Mouse (Mus musculus) erythroblast, embryonic 14.5 days (primary cell): ENCODE measurements around the gene Phldb2. TPM values are rescaled to one million over a fixed set of nuclear protein-coding genes. Genes with fewer than 3 reads are reported as not detected.

Experiments used
- H3K27me3 ChIP-seq: 2 replicates; pipeline ENCODE4 v1.6.1; 2012; ENCODE audit warnings: inconsistent platforms; ENCODE audit not compliant: control insufficient read depth
- H3K36me3 ChIP-seq: 2 replicates; pipeline ENCODE4 v1.6.1; 2012; ENCODE audit warnings: mild to moderate bottlenecking, inconsistent platforms; ENCODE audit not compliant: control insufficient read depth
- H3K4me1 ChIP-seq: 2 replicates; pipeline ENCODE4 v1.6.1; 2012; ENCODE audit warnings: inconsistent platforms; ENCODE audit not compliant: control insufficient read depth
- H3K4me3 ChIP-seq: replicated peaks from 2 replicates; pipeline ENCODE3; 2012; ENCODE audit warnings: moderate library complexity, mild to moderate bottlenecking, inconsistent platforms
- H3K9me3 ChIP-seq: 2 replicates; pipeline ENCODE4 v1.6.1; 2012; ENCODE audit warnings: low read length, inconsistent platforms, mixed read lengths; ENCODE audit not compliant: control insufficient read depth
- GATA1 ChIP-seq: IDR thresholded peaks from 2 replicates; pipeline ENCODE4 v1.6.1; 2012; ENCODE audit warnings: low read length, inconsistent platforms, mixed read lengths
- TAL1 ChIP-seq: IDR thresholded peaks from 3 replicates; pipeline ENCODE4 v1.6.1; 2012; ENCODE audit warnings: low read length, inconsistent platforms, mixed read lengths
- polyA plus RNA-seq: library from polyadenylated mRNA; stranded (reverse); fragments of >175 nt; gene quantifications from 2 replicates; pipeline ENCODE4 v1.2.3, GENCODE M21; 2012

Phldb2 gene
- polyA plus RNA-seq, 1 experiment: 0.01 TPM

GRCm38 (mm10) chr16:45711263-45711662 lies 242.1 kb downstream of the Phldb2 start:
- no peaks in the 10 kb centered on the region for H3K9me3 ChIP-seq
- TF ChIP-seq TAL1 (no peak), GATA1 (no peak)
- H3K4me3 ChIP-seq: no peak overlapping the region
- no peaks in the 10 kb centered on the region for H3K27me3 ChIP-seq
- no peaks in the 10 kb centered on the region for H3K4me1 ChIP-seq
- H3K36me3 ChIP-seq: no peaks in the 10 kb centered on the region

GRCm38 (mm10) chr16:45699301-45699700 lies 254.1 kb downstream of the Phldb2 start:
- Histone ChIP-seq H3K27me3 (no peaks in the 10 kb centered on the region), H3K36me3 (no peaks in the 10 kb centered on the region), H3K4me1 (no peaks in the 10 kb centered on the region), H3K4me3 (no peak overlapping the region), H3K9me3 (no peaks in the 10 kb centered on the region)
- TF ChIP-seq GATA1 (no peak), TAL1 (no peak)

GRCm38 (mm10) chr16:45697996-45698395 lies 255.4 kb downstream of the Phldb2 start:
- Histone ChIP-seq H3K36me3 (no peaks in the 10 kb centered on the region), H3K4me3 (no peak overlapping the region), H3K9me3 (no peaks in the 10 kb centered on the region), H3K4me1 (no peaks in the 10 kb centered on the region), H3K27me3 (no peaks in the 10 kb centered on the region)
- no peak for TF ChIP-seq TAL1
- TF ChIP-seq GATA1: no peak

Other genes starting within 250 kb of the Phldb2 start
- 0.03 TPM in 1 of 2 replicates, not detected in the other for gene Tagln3, start 229.0 kb downstream of the Phldb2 start, polyA plus RNA-seq
- gene Abhd10, start 210.6 kb downstream of the Phldb2 start, polyA plus RNA-seq: 0.45 and 0.54 TPM in 2 replicates
- gene Plcxd2, start 56.6 kb upstream of the Phldb2 start, polyA plus RNA-seq: under 0.01 TPM in 1 of 2 replicates, not detected in the other
- not detected in 2 replicates for gene Cd96, start 166.7 kb upstream of the Phldb2 start, polyA plus RNA-seq
- gene Gm4737, start 201.5 kb upstream of the Phldb2 start, polyA plus RNA-seq: 2.6 and 5.1 TPM in 2 replicates